Mouse (Mus musculus): ENCODE data around the gene Mfsd5. TPM values are rescaled to one million over a fixed set of nuclear protein-coding genes. Genes with fewer than 3 reads are reported as not detected.
A peak's percentile ranks its signal among the peaks of the same experiment; 100 is the strongest.

The Mfsd5 gene
- total RNA-seq, 2 experiments from 2014 or later, result 42.1 to 43.9 TPM

GRCm38 (mm10) chr15:102273982-102274716 is 5.1 kb upstream of the Mfsd5 start:
- intact Hi-C loops (cut with DNase I), result no loop called here
- no peak for DNase-seq (ENCODE audit: low spot score in 2 of 2)

- intact Hi-C loops (cut with DNase I), result loop anchor here (2.0 kb wide), 1 partner anchor 40 kb away; no protein-coding TSS in a partner anchor
Observed at GRCm38 (mm10) chr15:102278726-102279091, 545 bp upstream of the Mfsd5 start.

GRCm38 (mm10) chr15:102279783-102280520 is 698 bp downstream of the Mfsd5 start:
- intact Hi-C loops (cut with DNase I), result loop anchor here (2.0 kb wide), 1 partner anchor 41 kb away; no protein-coding TSS in a partner anchor
- no peak for DNase-seq (ENCODE audit: low spot score in 2 of 2)

More at GRCm38 (mm10) chr15:102278726-102279091, 545 bp upstream of the Mfsd5 start:
- no peak for DNase-seq (ENCODE audit: low spot score in 2 of 2)

GRCm38 (mm10) chr15:102280623-102281022 is 1.4 kb downstream of the Mfsd5 start:
- DNase-seq (ENCODE audit: low spot score in 2 of 2), result no peak
- intact Hi-C loops (cut with DNase I), result no loop called here

GRCm38 (mm10) chr15:102282463-102283292 is 3.4 kb downstream of the Mfsd5 start:
- DNase-seq (ENCODE audit: low spot score in 2 of 2), result no peak
- intact Hi-C loops (cut with DNase I), result no loop called here

GRCm38 (mm10) chr15:102283648-102284047 is 4.4 kb downstream of the Mfsd5 start:
- intact Hi-C loops (cut with DNase I), result no loop called here
- no peak for DNase-seq (ENCODE audit: low spot score in 2 of 2)

GRCm38 (mm10) chr15:102287395-102287794 is 8.1 kb downstream of the Mfsd5 start:
- peak in 1 of 2 experiments; percentile 51 for DNase-seq (ENCODE audit: low spot score in 2 of 2)
- intact Hi-C loops (cut with DNase I), result loop anchor here (1.0 kb wide), 1 partner anchor 29 kb away; no protein-coding TSS in a partner anchor

- peak; percentile 94 to 96 for DNase-seq (ENCODE audit: low spot score in 2 of 2)
- intact Hi-C loops (cut with DNase I), result no loop called here
Observed at GRCm38 (mm10) chr15:102295633-102296367, 16.5 kb downstream of the Mfsd5 start, which contains the start of gene Espl1. Gene Espl1 (plus strand): TSS chr15:102296266.

- no peak for DNase-seq (ENCODE audit: low spot score in 2 of 2)
- intact Hi-C loops (cut with DNase I), result no loop called here
Observed at GRCm38 (mm10) chr15:102296368-102297006, 17.2 kb downstream of the Mfsd5 start.

GRCm38 (mm10) chr15:102302542-102302941 is 23.3 kb downstream of the Mfsd5 start:
- no peak for DNase-seq (ENCODE audit: low spot score in 2 of 2)
- intact Hi-C loops (cut with DNase I), result no loop called here

GRCm38 (mm10) chr15:102308717-102309116 is 29.5 kb downstream of the Mfsd5 start:
- DNase-seq (ENCODE audit: low spot score in 2 of 2), result no peak
- intact Hi-C loops (cut with DNase I), result no loop called here

GRCm38 (mm10) chr15:102310074-102310845 is 31.0 kb downstream of the Mfsd5 start:
- DNase-seq (ENCODE audit: low spot score in 2 of 2), result no peak
- intact Hi-C loops (cut with DNase I), result no loop called here

- intact Hi-C loops (cut with DNase I), result no loop called here
Observed at GRCm38 (mm10) chr15:102311489-102311888, 32.2 kb downstream of the Mfsd5 start.

GRCm38 (mm10) chr15:102315292-102315691 is 36.0 kb downstream of the Mfsd5 start:
- DNase-seq (ENCODE audit: low spot score in 2 of 2), result peak in 1 of 2 experiments; percentile 12
- intact Hi-C loops (cut with DNase I), result loop anchor here (5.0 kb wide), 1 partner anchor 73 kb away; no protein-coding TSS in a partner anchor

More at GRCm38 (mm10) chr15:102311489-102311888, 32.2 kb downstream of the Mfsd5 start:
- no peak for DNase-seq (ENCODE audit: low spot score in 2 of 2)

- intact Hi-C loops (cut with DNase I), result loop anchor here (1.0 to 5.0 kb wide), 2 partner anchors 29 to 74 kb away; no protein-coding TSS in a partner anchor
Observed at GRCm38 (mm10) chr15:102316263-102316662, 37.0 kb downstream of the Mfsd5 start.

GRCm38 (mm10) chr15:102324654-102325473 is 45.6 kb downstream of the Mfsd5 start:
- intact Hi-C loops (cut with DNase I), result no loop called here
- DNase-seq (ENCODE audit: low spot score in 2 of 2), result no peak

More at GRCm38 (mm10) chr15:102316263-102316662, 37.0 kb downstream of the Mfsd5 start:
- DNase-seq (ENCODE audit: low spot score in 2 of 2), result peak; percentile 47 to 69

All from left cerebral cortex, postnatal 25 days (tissue).